In genomic region chr11:120951237-120951636, GRCm38 (mm10) we compare ENCODE assay signal across 8 mouse cellular contexts. TPM values are rescaled to one million over a fixed set of nuclear protein-coding genes. Genes with fewer than 3 reads are reported as not detected.
A peak's percentile ranks its signal among the peaks of the same experiment; 100 is the strongest.
DNase-seq lines count a peak whose midpoint lies in the region; ATAC-seq and TF ChIP-seq lines count a peak whose summit lies in the region.

No protein-coding gene starts in this region.

- no peaks in the 10 kb centered on the region for H3K27me3 ChIP-seq in kidney, adult 2 months (replicated peaks; ENCODE audit: control insufficient read depth, insufficient read depth, low read length)
- peaks cover 4% of the 10 kb centered on the region; the same call in 1 of the 2 replicates for H3K27me3 ChIP-seq in hindbrain, embryonic 11.5 days (ENCODE audit: control insufficient read depth, insufficient read depth, low read length)
- peaks cover 3% of the 10 kb centered on the region; the same call in 1 of the 2 replicates for H3K27me3 ChIP-seq in midbrain, embryonic 11.5 days (ENCODE audit: control insufficient read depth, insufficient read depth, low read length)

- no peak for TF ChIP-seq CTCF in kidney, adult 2 months (conservative IDR thresholded peaks at IDR 0.05; ENCODE audit: insufficient read depth, insufficient read length, low read depth, low read length)
- TF ChIP-seq CTCF in bone marrow macrophage, adult 2 months (IDR thresholded peaks at IDR 0.05; ENCODE audit: low read depth, low read length) = no peak

- no peaks in the 10 kb centered on the region for H3K4me1 ChIP-seq in kidney, adult 2 months (ENCODE audit: control insufficient read depth, insufficient read depth, low read length)
- H3K4me1 ChIP-seq in bone marrow macrophage, adult 2 months (ENCODE audit: control insufficient read depth, insufficient read depth, low read length) = peaks cover 23% of the 10 kb centered on the region
- peaks cover 13% of the 10 kb centered on the region for H3K4me1 ChIP-seq in hindbrain, embryonic 11.5 days (replicated peaks; ENCODE audit: control insufficient read depth, insufficient read depth, low read length)
- H3K4me1 ChIP-seq in midbrain, embryonic 11.5 days (ENCODE audit: control insufficient read depth, insufficient read depth, low read length) = peaks cover 30% of the 10 kb centered on the region

- 36% methylated on average over 8 of the region's 8 CpGs for WGBS in kidney, adult 2 months
- 28% methylated on average over 8 of the region's 8 CpGs for WGBS in hindbrain, embryonic 11.5 days
- WGBS in midbrain, embryonic 11.5 days = 18% methylated on average over 8 of the region's 8 CpGs

- peak overlapping the region; percentile 52 for H3K4me2 ChIP-seq in hindbrain, embryonic 11.5 days (replicated peaks; ENCODE audit: low read depth, low read length)
- H3K4me2 ChIP-seq in midbrain, embryonic 11.5 days = peak overlapping the region; percentile 66

- H3K4me3 ChIP-seq in kidney, adult 2 months (ENCODE audit: insufficient read depth, low read depth, low read length) = peak overlapping the region; percentile 17
- peak overlapping the region; percentile 43 for H3K4me3 ChIP-seq in bone marrow macrophage, adult 2 months (ENCODE audit: insufficient read depth, low read length)
- peak overlapping the region; percentile 47 for H3K4me3 ChIP-seq in hindbrain, embryonic 11.5 days (ENCODE audit: low read depth, low read length)
- peak overlapping the region; percentile 46 for H3K4me3 ChIP-seq in midbrain, embryonic 11.5 days (ENCODE audit: low read depth, low read length)

- no peak overlapping the region for H3K27ac ChIP-seq in kidney, adult 2 months (ENCODE audit: insufficient read depth, low read depth, low read length)
- no peak overlapping the region for H3K27ac ChIP-seq in bone marrow macrophage, adult 2 months (ENCODE audit: insufficient read depth, low read depth, low read length)
- H3K27ac ChIP-seq in hindbrain, embryonic 11.5 days (ENCODE audit: low read depth, low read length) = peak overlapping the region; percentile 56
- H3K27ac ChIP-seq in midbrain, embryonic 11.5 days (ENCODE audit: low read depth, low read length) = peak overlapping the region; percentile 20; the same call in 1 of the 2 replicates

- TF ChIP-seq POLR2A in kidney, adult 2 months (IDR thresholded peaks at IDR 0.05; ENCODE audit: low read depth, low read length) = no peak
- no peak for TF ChIP-seq POLR2A in bone marrow macrophage, adult 2 months (IDR thresholded peaks at IDR 0.05; ENCODE audit: borderline replicate concordance, low read depth, low read length)

- H3K9ac ChIP-seq in hindbrain, embryonic 11.5 days (ENCODE audit: low read depth, low read length) = peak overlapping the region; percentile 54
- peak overlapping the region; percentile 65 for H3K9ac ChIP-seq in midbrain, embryonic 11.5 days (ENCODE audit: low read length)

- no peak for DNase-seq in kidney, adult 2 months
- DNase-seq in kidney, postnatal 36 days = no peak
- DNase-seq in hindbrain, embryonic 11.5 days (ENCODE audit: low spot score) = no peak
- DNase-seq in midbrain, embryonic 11.5 days (ENCODE audit: low spot score, missing footprints) = no peak
- DNase-seq in right cerebral cortex, adult 18-20 months = no peak
- no peak for DNase-seq in layer of hippocampus, adult 9-11 months

- no peaks in the 10 kb centered on the region for H3K9me3 ChIP-seq in hindbrain, embryonic 11.5 days (ENCODE audit: control insufficient read depth, low read length)
- H3K9me3 ChIP-seq in midbrain, embryonic 11.5 days (ENCODE audit: control insufficient read depth, low read length) = no peaks in the 10 kb centered on the region

- peak; percentile 41; the same call in 1 of the 2 replicates for ATAC-seq in hindbrain, embryonic 11.5 days (ENCODE audit: low FRiP score)
- peak; percentile 3; the same call in 1 of the 2 replicates for ATAC-seq in midbrain, embryonic 11.5 days (ENCODE audit: low FRiP score)
- ATAC-seq in inflammation-experienced regulatory T-cells, adult 6 months = no peak

- H3K36me3 ChIP-seq in kidney, adult 2 months (ENCODE audit: control insufficient read depth, insufficient read depth, low read length) = no peaks in the 10 kb centered on the region
- peaks cover 2% of the 10 kb centered on the region; the same call in 1 of the 2 replicates for H3K36me3 ChIP-seq in hindbrain, embryonic 11.5 days (ENCODE audit: control insufficient read depth, insufficient read depth, low read length)
- peaks cover 6% of the 10 kb centered on the region; the same call in 1 of the 2 replicates for H3K36me3 ChIP-seq in midbrain, embryonic 11.5 days (ENCODE audit: control insufficient read depth, insufficient read depth, low read length)

RNA-seq across cellular contexts. Expression of gene Slc16a3, which starts 3.0 kb away (rescaled TPM):
- polyA plus RNA-seq in kidney, adult 2 months (2012; rRNA removed) = 2.0 and 2.9 TPM in 2 replicates
- 45.2 and 50.5 TPM in 2 replicates for polyA plus RNA-seq in bone marrow macrophage, adult 2 months (2012; ENCODE audit: insufficient read depth, insufficient read length, missing spikeins)
- 25.8 and 32.0 TPM in 2 replicates for polyA plus RNA-seq in hindbrain, embryonic 11.5 days (2014; fragmentation: Nextera tagmentation; extraction: Ambion mirVana)
- polyA plus RNA-seq in midbrain, embryonic 11.5 days (2014; fragmentation: Nextera tagmentation; extraction: Ambion mirVana) = 24.1 and 30.4 TPM in 2 replicates
- 1 to 10 TPM; 2.9 to 4.0 (median 3.4) TPM for polyA plus RNA-seq in inflammation-experienced regulatory T-cells, adult 6 months (2017; shearing (Covaris generic))

RNA-seq across cellular contexts. Expression of gene Ccdc57, which starts 18.6 kb away (rescaled TPM):
- polyA plus RNA-seq in kidney, adult 2 months (2012; rRNA removed) = 2.9 and 3.5 TPM in 2 replicates
- 3.0 and 4.1 TPM in 2 replicates for polyA plus RNA-seq in bone marrow macrophage, adult 2 months (2012; ENCODE audit: insufficient read depth, insufficient read length, missing spikeins)
- polyA plus RNA-seq in hindbrain, embryonic 11.5 days (2014; fragmentation: Nextera tagmentation; extraction: Ambion mirVana) = 3.9 and 4.7 TPM in 2 replicates
- polyA plus RNA-seq in midbrain, embryonic 11.5 days (2014; fragmentation: Nextera tagmentation; extraction: Ambion mirVana) = 4.3 and 4.5 TPM in 2 replicates
- under 1 TPM; 0.35 to 0.45 (median 0.42) TPM for polyA plus RNA-seq in inflammation-experienced regulatory T-cells, adult 6 months (2017; shearing (Covaris generic))

RNA-seq across cellular contexts. Expression of gene Csnk1d, which starts 39.9 kb away (rescaled TPM):
- 63.3 and 71.0 TPM in 2 replicates for polyA plus RNA-seq in kidney, adult 2 months (2012; rRNA removed)
- polyA plus RNA-seq in bone marrow macrophage, adult 2 months (2012; ENCODE audit: insufficient read depth, insufficient read length, missing spikeins) = 80.3 and 87.4 TPM in 2 replicates
- 58.4 and 71.3 TPM in 2 replicates for polyA plus RNA-seq in hindbrain, embryonic 11.5 days (2014; fragmentation: Nextera tagmentation; extraction: Ambion mirVana)
- polyA plus RNA-seq in midbrain, embryonic 11.5 days (2014; fragmentation: Nextera tagmentation; extraction: Ambion mirVana) = 60.9 and 71.3 TPM in 2 replicates
- polyA plus RNA-seq in inflammation-experienced regulatory T-cells, adult 6 months (2017; shearing (Covaris generic)) = 10 to 100 TPM; 56.0 to 64.3 (median 61.4) TPM

Comparison
In these comparisons a context has a peak if more than half of its experiments do, and no peak if none do; other contexts are left out.
1. H3K27ac ChIP-seq: peak in hindbrain, embryonic 11.5 days (single experiment) and midbrain, embryonic 11.5 days (single experiment); none in kidney, adult 2 months (single experiment) and bone marrow macrophage, adult 2 months (single experiment).
2. Peak in every context shown above with its lines, with median percentiles within 50 percentile points of each other: H3K4me3 ChIP-seq.